Mouse (Mus musculus): ENCODE results near the gene Rab21.
"Not testable (repeated sequence)": the region's sequence is repeated elsewhere in the genome, so short reads cannot be mapped to it uniquely, and the experiment has no call there.

The Rab21 gene

DNA sequence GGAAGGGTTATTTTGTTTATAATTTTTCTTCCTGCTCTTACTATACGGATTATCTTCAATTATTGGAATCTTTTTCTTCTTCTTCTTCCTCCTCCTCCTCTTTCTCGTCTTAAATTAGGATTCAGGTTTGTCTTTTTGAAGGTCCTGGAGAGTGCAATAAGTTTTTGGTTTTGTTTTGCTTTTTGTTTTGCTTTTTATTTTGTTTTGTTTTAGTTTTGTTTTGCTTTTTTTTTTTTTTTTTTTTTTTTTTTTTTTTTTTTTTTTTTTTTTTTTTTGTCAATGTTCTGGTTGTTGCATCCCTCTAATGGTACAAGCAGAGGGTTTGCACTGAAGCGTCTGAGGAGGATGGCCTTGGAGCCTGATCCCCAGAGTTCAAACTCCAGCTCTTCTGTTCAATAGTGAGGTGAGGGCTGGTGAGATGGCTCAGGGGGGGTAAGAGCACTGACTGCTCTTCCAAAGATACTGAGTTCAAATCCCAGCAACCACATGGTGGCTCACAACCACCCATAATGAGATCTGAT is 13.7 kb upstream of the Rab21 start:
- in situ Hi-C loops (cut with MboI; ENCODE audit: low sequenced_read_pairs), result loop anchor here (10.0 kb wide), 1 partner anchor 76 kb away; no protein-coding TSS in a partner anchor

DNA sequence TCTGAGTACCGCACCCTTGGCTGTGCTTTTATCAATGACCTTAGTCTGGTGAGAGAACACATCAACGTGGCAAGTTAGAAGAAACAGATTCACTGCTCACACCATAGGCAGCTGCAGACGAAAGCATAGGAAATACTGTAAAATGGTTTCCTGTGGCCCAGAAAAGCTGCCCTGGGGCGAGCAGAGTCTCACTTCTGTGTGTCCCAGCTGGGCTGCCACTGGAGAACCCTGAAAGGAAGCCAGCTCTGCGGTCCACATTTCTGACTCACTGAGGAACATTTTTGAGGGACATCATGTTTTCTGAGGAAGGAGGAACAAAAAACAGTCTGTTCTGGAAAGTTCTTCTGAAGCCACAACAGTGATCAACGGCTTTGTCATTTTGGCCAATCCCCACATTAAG is 13.1 kb upstream of the Rab21 start:
- in situ Hi-C loops (cut with MboI; ENCODE audit: low sequenced_read_pairs), result loop anchor here (10.0 kb wide), 1 partner anchor 76 kb away; no protein-coding TSS in a partner anchor

DNA sequence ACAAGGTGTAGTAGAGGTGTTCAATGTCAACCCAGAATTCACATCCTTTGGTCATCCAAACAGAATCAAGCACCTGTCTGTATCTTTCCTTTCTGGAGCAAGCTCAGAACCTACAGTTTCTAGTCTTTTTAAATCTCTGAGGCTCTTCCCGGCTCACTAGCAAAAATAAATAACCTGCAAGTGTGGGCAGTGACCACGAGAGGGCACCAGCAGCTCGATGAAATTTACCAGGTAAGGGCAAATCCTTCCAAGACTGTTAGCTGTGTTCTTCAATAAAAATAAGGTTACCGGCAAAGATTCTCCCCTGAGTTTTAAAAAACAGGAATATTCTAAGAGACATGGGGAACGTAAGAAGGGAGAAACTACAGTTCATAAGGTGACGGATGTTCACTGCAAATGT is 7.9 kb upstream of the Rab21 start:
- in situ Hi-C loops (cut with MboI; ENCODE audit: low sequenced_read_pairs), result loop anchor here (10.0 kb wide), 1 partner anchor 82 kb away; no protein-coding TSS in a partner anchor

DNA sequence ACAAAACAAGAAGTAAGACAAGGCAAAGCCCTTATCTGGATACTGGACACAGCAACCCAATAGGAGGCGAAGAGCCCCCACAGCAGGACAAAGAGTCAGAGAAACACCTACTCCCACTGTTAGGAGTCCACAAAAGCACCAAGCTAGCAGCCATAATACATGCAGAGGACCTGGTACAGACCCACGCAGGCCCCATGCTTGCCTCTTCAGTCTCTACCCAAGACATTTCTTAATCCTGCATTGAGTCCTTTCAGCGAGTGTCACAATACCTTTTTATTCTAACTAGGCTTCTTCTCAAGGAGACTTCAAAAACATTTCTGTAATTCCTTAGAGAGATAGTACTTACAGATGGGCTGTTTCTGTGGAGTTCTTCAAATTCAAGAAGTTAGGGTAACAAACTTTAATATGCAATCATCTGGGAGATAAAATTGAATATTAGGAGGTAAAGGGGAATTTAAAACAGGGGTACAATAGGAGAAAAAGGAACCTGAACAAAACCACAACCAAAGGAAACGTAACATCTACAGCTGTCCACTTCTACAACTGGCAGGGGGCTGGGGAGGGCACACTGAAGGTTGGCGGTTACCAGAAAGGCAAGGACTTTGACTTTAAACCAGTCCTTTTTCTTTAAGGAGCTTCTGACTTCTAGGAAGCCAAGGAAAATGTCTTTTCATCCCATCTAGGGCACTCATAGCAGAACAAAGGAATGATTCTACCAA is 6.1 kb upstream of the Rab21 start:
- in situ Hi-C loops (cut with MboI; ENCODE audit: low sequenced_read_pairs), result loop anchor here (10.0 kb wide), 1 partner anchor 83 kb away; no protein-coding TSS in a partner anchor

DNA sequence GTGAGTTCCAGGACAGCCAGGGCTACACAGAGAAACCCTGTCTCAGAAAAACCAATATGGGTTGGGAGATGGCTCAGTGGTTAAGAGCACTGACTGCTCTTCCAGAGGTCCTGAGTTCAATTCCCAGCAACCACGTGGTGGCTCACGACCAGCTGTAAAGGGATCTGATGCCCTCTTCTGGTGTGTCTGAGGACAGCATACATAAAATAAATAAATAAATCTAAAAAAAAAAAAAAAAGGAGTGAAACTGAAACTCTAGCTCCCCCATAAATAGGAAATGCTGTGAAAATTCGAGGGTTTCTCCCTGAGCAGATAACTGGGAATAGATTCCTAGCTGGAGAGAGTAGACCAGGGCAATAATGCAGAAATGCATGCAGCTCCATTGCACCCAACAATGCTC is 3.0 kb upstream of the Rab21 start:
- in situ Hi-C loops (cut with MboI; ENCODE audit: low sequenced_read_pairs), result not testable (repeated sequence)

DNA sequence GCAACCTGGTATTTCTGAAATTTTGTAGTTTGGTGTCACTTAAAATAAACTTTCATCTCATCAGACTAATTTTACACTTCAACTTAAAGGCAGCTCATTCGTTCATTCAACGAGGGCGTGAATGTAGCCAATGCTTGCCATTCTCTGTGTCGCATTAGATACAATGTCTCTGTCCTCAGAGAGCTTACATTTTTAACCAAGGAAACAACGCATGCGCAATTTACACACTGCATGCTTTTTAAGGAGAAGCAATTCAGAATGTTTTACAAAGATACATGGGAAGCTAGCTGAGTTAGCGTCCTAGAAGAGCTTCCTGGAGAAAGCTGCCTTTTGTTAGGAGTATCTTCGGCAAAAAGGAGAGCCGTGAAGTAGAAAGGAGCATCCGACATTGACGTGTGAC is 919 bp upstream of the Rab21 start:
- in situ Hi-C loops (cut with MboI; ENCODE audit: low sequenced_read_pairs), result no loop called here

DNA sequence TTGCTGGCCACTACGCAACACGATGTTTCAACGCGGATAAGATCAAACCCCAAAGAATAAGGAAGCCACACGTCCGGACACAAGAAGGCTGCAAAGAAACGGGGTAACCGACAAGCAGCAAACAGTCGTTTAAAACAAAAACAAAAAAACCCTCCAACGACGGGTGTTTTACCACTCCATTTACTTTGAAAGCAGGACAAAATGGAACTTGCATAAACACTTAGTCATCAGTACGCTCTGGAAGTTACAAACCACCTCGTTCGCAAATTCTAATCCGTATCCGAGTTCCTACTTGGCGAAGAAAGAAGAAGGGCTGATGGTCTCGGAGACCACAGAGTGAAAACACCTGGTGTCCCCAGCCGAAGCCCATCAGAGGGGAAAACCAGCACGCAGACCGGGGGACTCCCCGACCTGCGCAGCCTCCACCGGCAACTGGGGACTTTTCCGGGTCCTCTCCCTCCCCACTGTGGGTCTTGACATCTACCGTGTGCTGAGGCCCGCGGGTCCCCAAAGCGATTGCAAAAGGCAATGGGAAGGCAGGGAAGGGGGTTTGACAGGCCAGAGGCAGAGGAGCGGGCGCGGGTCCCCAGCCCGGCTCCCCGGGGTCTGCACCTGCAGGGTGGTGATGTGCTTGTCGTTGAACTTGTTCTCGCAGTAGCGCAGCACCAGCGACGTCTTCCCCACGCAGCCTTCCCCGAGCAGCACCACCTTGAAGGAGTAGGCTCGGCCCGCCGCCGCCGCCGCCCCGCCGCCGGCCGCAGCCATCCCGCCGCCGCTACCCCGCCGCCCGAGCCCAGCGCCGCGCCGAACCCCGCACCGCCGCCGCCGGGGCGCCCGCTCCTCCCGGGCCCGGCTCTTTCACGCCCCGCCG is 577 bp downstream of the Rab21 start:
- in situ Hi-C loops (cut with MboI; ENCODE audit: low sequenced_read_pairs), result no loop called here

DNA sequence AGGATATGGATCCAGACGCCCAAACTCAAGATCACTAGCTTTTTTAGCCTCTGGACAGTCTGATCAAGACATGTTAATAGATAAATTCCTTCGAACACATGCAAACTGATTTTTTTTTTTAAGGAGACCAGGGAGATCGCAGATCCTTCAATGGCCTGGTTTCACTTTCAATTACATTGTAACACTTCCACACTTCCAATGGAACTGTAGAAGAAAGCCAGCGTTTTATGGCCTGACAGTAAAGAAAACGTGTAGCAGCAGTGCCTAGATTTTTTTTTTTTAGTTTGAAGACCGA is 1.2 kb downstream of the Rab21 start:
- in situ Hi-C loops (cut with MboI; ENCODE audit: low sequenced_read_pairs), result no loop called here

DNA sequence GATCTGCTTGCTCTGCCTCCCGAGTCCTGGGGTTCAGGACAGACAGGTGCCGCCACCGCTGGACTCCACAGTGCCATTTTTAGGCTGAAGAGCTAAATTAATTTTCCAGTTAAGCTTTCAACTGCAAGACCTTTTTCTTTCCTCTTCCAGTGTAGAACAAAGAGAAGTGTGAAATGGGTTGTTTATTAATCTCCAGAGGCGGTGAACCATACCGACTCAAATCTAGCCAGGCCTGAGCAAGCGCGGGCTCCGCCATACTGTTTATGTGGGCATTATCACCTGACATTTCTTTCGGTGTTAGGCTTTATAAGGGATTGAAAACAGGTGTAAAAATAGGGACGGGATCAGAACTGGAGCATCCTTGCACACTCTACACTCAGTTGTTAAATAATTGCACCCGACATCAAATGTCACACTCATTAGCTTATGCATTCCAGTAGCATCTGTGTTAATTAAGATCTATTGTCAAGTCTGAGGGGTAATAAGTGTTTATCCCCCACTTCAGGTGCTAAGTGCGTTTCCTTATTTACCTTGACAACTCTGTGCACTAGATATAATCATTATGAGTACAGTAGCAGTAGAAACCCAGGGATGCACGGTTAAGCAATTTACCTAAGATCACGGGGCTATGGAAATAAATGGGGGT is 1.6 kb downstream of the Rab21 start:
- in situ Hi-C loops (cut with MboI; ENCODE audit: low sequenced_read_pairs), result no loop called here

DNA sequence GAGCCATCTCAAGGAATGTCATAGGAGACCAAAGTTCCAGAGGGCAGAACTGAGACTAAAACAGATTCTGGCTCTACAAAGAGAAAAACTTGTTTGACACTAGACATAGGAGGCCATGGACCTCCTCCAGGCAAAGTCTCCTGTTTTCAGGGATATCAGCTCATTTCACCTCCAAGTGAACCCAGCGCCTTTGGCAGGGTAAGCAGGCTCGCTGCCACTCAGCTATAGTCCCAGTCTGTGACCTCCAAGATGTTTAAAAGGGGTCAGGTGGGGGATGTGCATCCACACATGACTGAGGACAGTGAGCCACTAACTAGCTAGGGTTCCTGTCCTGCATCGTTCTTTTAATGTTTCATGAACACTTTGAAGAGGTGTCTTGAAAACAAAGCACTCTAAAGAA is 2.7 kb downstream of the Rab21 start:
- in situ Hi-C loops (cut with MboI; ENCODE audit: low sequenced_read_pairs), result no loop called here

DNA sequence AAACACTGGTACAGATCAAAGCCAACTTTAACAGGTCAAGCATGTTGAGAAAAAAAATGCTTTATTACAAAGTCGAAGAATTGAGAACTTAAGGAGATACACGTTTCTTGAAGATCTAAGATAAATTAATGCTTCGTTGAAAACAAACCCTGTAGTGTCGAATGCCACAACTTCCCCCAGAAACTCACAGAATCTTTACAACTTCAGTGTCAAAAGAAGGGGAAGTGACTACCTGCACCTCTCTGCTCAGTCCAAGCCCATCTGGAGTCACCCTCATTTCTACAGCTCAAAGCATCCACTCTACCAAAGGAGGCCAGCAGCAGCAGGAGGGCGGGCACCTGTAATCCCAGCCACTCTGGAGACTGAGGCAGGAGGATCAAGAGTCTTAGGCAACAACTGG is 3.2 kb downstream of the Rab21 start:
- in situ Hi-C loops (cut with MboI; ENCODE audit: low sequenced_read_pairs), result no loop called here

DNA sequence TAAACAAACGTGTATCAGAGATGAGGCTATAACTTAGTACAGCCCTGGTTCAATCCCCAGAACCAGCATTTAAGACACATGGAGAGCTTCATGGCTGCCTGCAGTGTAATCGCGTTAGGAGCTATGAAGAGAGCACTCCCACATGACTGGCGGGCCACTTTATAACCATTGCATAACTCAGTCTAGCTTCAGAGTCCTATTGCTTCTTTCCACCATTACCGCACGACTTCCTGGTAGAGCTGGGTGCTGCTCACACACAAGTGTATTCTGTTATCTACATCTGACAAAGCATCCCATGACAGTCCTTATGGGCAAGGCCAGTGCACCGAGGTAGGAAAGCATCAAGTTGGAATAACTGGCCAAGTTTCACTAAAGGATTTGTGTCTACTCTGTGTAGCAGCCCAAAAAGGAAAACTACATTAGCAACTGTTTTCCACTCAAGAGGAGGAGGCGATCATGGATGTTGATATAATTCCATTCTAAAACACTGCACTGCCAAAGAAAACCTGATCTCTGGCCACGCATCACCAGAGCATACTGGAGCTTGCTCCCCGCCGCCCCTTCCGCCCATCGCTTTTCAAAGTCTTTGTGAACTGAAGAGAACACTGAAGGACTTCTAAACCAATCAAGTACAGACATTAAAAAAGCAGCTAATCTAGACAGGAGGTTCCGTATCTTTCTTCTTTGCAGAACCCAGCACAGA is 4.0 kb downstream of the Rab21 start:
- in situ Hi-C loops (cut with MboI; ENCODE audit: low sequenced_read_pairs), result no loop called here

DNA sequence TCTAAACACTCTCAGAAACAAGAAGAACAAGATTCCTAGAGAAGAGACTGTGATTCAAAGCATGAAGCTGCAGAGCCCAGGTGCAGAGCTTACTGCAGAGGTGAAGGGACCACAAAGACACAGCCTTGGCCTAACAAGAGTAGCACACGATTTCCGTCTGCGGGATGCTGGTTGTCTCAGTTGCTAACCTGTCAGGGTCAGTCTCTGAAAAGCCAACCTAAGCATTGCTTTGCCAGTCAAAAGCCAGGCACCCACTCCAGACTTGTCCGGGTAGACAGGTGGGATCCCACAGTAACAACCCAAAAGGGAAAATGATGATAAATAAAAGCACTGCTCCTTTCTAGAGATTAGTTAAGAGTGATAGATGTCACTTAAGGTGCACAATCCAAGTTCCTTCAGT is 6.2 kb downstream of the Rab21 start:
- in situ Hi-C loops (cut with MboI; ENCODE audit: low sequenced_read_pairs), result no loop called here

DNA sequence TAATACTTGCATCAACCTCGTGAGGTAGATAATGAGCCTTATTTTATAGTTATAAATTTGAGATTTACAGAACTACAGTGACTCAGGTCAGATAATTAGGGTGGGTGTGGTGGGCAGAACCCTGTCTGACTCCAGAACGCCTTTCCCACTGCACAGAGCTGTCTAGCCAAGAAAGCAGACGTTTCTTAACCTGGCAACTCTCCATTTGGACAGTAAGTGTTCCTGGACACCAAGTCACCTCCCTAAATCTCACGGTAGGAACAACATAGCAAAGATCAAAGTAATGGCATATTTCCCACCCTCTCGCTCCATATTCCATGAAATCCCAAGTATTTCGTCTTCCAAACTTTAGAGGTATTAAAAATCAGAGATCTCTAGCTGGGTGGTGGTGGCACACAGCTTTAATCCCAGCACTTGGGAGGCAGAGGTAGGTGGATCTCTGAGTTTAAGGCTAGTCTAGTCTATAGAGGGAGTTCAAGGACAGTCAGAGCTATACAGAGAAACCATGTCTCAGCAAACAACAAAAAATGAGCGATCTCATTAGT is 8.0 kb downstream of the Rab21 start:
- in situ Hi-C loops (cut with MboI; ENCODE audit: low sequenced_read_pairs), result no loop called here

DNA sequence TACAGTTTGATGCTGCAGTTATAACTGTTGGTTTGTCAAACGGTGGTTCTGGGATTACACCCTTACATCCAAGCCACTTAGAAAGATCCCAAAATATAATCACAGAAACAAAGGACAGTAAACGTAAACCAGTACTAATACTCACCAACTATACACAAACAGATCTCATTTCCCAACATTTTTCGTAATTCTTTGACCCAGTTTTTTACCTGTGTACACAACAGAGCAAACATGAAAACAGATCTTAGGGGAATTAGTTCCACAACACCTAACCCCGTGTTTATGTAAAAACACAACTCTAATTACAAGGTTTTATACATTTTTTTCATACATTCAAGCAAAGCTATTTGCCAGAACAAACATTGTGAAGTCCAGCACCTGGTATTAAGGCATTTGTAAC is 16.7 kb downstream of the Rab21 start:
- in situ Hi-C loops (cut with MboI; ENCODE audit: low sequenced_read_pairs), result no loop called here

DNA sequence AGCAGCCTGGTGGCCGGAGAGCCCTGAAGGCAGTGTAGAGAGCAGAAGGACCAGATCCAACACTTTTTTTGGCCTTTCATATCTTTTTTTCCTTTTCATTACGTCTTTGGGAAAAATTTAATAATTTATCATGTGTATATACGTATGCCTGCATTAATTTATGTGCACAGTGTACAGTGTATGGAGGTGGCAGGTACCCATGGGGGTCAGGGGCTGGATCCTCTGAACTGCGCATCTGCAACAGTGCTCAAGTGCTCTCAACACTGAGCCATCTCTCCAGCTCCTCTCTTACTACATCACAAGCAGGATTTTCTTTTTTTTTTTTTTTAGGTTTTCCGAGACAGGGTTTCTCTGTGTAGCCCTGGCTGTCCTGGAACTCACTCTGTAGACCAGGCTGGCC is 17.8 kb downstream of the Rab21 start:
- in situ Hi-C loops (cut with MboI; ENCODE audit: low sequenced_read_pairs), result no loop called here

DNA sequence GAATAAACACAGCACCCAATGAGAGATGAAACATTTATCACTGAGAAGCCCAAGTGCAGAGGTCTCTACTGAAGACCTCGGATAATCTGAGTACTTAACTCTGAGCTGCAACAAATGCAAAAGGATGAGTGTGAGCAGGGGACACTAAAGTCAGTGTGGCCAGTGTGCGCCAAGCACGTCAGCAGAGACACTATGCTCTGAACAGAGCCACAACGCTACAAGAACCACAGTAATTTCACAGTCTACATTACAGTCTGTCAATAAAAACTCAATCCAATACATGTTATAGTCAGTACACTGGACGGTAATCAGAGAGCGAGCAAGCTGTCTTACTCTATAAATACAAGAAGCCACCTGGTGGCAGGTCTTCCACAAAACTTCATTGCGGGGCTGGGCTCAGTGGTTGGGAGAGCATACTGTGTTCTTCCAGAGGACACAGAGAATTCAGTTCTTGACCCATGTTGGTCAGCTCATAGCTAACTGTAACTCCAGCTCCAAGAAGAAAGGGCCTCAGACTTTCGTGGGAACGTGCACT is 18.9 kb downstream of the Rab21 start:
- in situ Hi-C loops (cut with MboI; ENCODE audit: low sequenced_read_pairs), result no loop called here

DNA sequence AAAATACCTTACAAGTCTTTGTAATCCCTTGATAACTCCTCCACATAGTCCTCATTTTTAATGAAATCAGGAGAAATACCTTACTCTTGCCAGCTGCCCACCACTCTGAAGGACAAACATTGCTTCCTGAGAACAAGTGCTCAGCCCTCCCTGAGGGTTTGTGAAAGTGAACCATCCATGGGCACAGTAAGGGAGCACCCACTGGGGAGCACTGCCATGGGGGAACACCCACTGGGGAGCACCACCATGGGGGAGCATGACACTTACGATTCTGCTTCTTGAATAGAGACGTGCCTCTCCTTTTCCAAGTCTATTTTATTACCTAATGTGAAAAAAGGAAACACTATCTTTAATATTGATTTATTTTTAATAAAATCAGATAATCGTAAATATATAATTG is 20.2 kb downstream of the Rab21 start:
- in situ Hi-C loops (cut with MboI; ENCODE audit: low sequenced_read_pairs), result no loop called here

DNA sequence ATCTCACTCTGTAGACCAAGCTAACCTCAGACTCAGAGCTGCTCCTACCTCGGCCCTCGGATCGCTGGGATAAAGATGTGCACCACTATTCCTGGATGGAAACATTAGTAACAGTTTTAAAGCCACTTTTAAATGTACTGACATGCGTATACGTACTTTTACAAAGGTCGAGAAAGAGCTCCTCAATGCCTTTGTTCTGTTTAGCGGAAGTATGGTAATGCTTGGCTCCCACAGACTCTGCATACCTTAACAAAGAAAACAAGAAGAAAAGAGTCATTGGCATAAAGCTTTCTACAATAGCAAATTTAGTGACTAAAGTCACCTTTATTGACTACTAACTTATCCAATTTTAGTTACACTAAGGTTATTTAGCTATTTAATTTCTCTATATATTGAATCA is 20.7 kb downstream of the Rab21 start:
- in situ Hi-C loops (cut with MboI; ENCODE audit: low sequenced_read_pairs), result no loop called here

DNA sequence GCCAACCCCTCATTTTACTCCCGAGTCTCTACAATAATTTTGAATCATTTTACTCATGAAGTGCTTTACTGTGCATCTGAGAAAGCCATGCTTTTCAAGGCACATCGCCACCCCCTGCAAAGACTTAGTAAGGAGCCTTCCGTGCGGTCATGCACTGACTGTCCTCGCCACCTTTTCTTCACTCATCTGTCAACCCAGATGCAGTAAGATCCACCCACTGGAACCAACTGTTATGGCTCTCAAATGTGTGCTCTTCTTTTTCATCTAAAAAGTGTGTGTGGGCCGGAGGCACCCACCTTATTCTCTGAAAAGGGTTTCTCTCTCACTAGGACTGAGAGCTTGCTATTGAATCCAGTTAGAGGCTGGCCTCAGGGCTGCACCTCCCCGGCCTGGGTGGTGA is 21.4 kb downstream of the Rab21 start:
- in situ Hi-C loops (cut with MboI; ENCODE audit: low sequenced_read_pairs), result no loop called here
